Mouse (Mus musculus) C2C12 (cell line): Measurements from ENCODE around the gene Elf4. TPM values are rescaled to one million over a fixed set of nuclear protein-coding genes. Genes with fewer than 3 reads are reported as not detected.

Experiments
- H3K27me3 ChIP-seq: one replicate; pipeline ENCODE4 v1.6.1; 2011; ENCODE audit not compliant: control insufficient read depth, insufficient read depth, insufficient read length
- H3K36me3 ChIP-seq: one replicate; pipeline ENCODE4 v1.6.1; 2011; ENCODE audit not compliant: control insufficient read depth, insufficient read depth
- H3K4me3 ChIP-seq: one replicate; pipeline ENCODE4 v1.5.1; 2011; ENCODE audit warnings: mild to moderate bottlenecking, control low read depth; ENCODE audit not compliant: poor library complexity, insufficient read depth, severe bottlenecking
- H3K79me2 ChIP-seq: one replicate; pipeline ENCODE4 v1.6.1; 2011; ENCODE audit not compliant: control insufficient read depth, insufficient read depth
- H3K79me3 ChIP-seq: one replicate; pipeline ENCODE4 v1.6.1; 2011; ENCODE audit warnings: low read depth, control low read depth
- H3ac ChIP-seq: one replicate; pipeline ENCODE3; 2011; ENCODE audit warnings: low read depth; ENCODE audit not compliant: control insufficient read depth, insufficient read length
- CEBPB ChIP-seq: IDR thresholded peaks from one replicate; pipeline ENCODE4 v1.6.1; 2011; ENCODE audit warnings: low read depth, mild to moderate bottlenecking, control low read depth, moderate library complexity
- CTCF ChIP-seq: IDR thresholded peaks from one replicate; pipeline ENCODE4 v1.5.1; 2011; ENCODE audit not compliant: control insufficient read depth, insufficient read depth, insufficient read length
- FOSL1 ChIP-seq: IDR thresholded peaks from one replicate; pipeline ENCODE4 v1.8.0; 2011; ENCODE audit warnings: mild to moderate bottlenecking, low read length; ENCODE audit not compliant: poor library complexity, insufficient read depth, severe bottlenecking
- MAX ChIP-seq: IDR thresholded peaks from one replicate; pipeline ENCODE4 v1.6.1; 2011; ENCODE audit warnings: mild to moderate bottlenecking, control low read depth
- MYOD1 ChIP-seq: IDR thresholded peaks from one replicate; pipeline ENCODE4 v1.6.1; 2011; ENCODE audit warnings: low read depth; ENCODE audit not compliant: control insufficient read depth, insufficient read length
- MYOG ChIP-seq: IDR thresholded peaks from one replicate; pipeline ENCODE4 v1.6.1; 2011; ENCODE audit not compliant: control insufficient read depth, insufficient read length; ENCODE audit errors: extremely low read depth
- USF1 ChIP-seq: IDR thresholded peaks from one replicate; pipeline ENCODE4 v1.6.1; 2011; ENCODE audit warnings: low read depth, mild to moderate bottlenecking, control low read depth, moderate library complexity
- polyA plus RNA-seq: library from polyadenylated mRNA; unstranded; fragments of >200 nt; fragmentation: generic; extraction: Trizol; gene quantifications from one replicate; pipeline ENCODE4 v1.2.1, GENCODE M21; 2012; ENCODE audit warnings: missing spikeins

The Elf4 gene
- polyA plus RNA-seq, 1 experiment, result 6.7 TPM

GRCm38 (mm10) chrX:48433527-48433899 is 29.4 kb downstream of the Elf4 start:
- H3K36me3 ChIP-seq, result no peaks in the 10 kb centered on the region
- no peak overlapping the region for H3ac ChIP-seq
- no peaks in the 10 kb centered on the region for H3K27me3 ChIP-seq
- no peak for TF ChIP-seq MAX
- TF ChIP-seq MYOD1, result no peak
- no peak for TF ChIP-seq CEBPB
- TF ChIP-seq FOSL1, result no peak
- no peak for TF ChIP-seq MYOG
- H3K4me3 ChIP-seq, result no peak overlapping the region
- peaks cover 91% of the 10 kb centered on the region for H3K79me2 ChIP-seq
- H3K79me3 ChIP-seq, result peaks cover 39% of the 10 kb centered on the region

- Histone ChIP-seq H3K36me3 (no peaks in the 10 kb centered on the region), H3K4me3 (no peak overlapping the region), H3K27me3 (no peaks in the 10 kb centered on the region), H3ac (no peak overlapping the region), H3K79me3 (peaks cover 37% of the 10 kb centered on the region), H3K79me2 (peaks cover 91% of the 10 kb centered on the region)
- no peak for TF ChIP-seq MAX
- TF ChIP-seq MYOG, result no peak
- no peak for TF ChIP-seq CEBPB
- no peak for TF ChIP-seq FOSL1
- TF ChIP-seq USF1, result no peak
- no peak for TF ChIP-seq CTCF
- no peak for TF ChIP-seq MYOD1
These were observed 30.1 kb downstream of the Elf4 start for GRCm38 (mm10) chrX:48432599-48433526.

GRCm38 (mm10) chrX:48429538-48429937 is 33.4 kb downstream of the Elf4 start:
- H3K79me2 ChIP-seq, result peaks cover 88% of the 10 kb centered on the region
- no peaks in the 10 kb centered on the region for H3K36me3 ChIP-seq
- H3K79me3 ChIP-seq, result peaks cover 35% of the 10 kb centered on the region
- H3ac ChIP-seq, result no peak overlapping the region
- no peaks in the 10 kb centered on the region for H3K27me3 ChIP-seq
- H3K4me3 ChIP-seq, result no peak overlapping the region
- TF ChIP-seq CTCF, result no peak
- no peak for TF ChIP-seq USF1

GRCm38 (mm10) chrX:48429100-48429499 is 33.8 kb downstream of the Elf4 start:
- H3K4me3 ChIP-seq, result no peak overlapping the region
- H3K36me3 ChIP-seq, result no peaks in the 10 kb centered on the region
- peaks cover 87% of the 10 kb centered on the region for H3K79me2 ChIP-seq
- TF ChIP-seq FOSL1 (no peak), MYOG (no peak), CTCF (no peak), USF1 (no peak), MYOD1 (no peak), CEBPB (no peak), MAX (no peak)
- no peak overlapping the region for H3ac ChIP-seq
- H3K79me3 ChIP-seq, result peaks cover 34% of the 10 kb centered on the region
- no peaks in the 10 kb centered on the region for H3K27me3 ChIP-seq

GRCm38 (mm10) chrX:48428642-48429041 is 34.3 kb downstream of the Elf4 start:
- Histone ChIP-seq H3K4me3 (no peak overlapping the region), H3K79me2 (peaks cover 86% of the 10 kb centered on the region), H3ac (no peak overlapping the region), H3K36me3 (no peaks in the 10 kb centered on the region), H3K79me3 (peaks cover 30% of the 10 kb centered on the region), H3K27me3 (no peaks in the 10 kb centered on the region)
- TF ChIP-seq MYOD1 (no peak), USF1 (no peak), CTCF (no peak), FOSL1 (no peak)

DNA sequence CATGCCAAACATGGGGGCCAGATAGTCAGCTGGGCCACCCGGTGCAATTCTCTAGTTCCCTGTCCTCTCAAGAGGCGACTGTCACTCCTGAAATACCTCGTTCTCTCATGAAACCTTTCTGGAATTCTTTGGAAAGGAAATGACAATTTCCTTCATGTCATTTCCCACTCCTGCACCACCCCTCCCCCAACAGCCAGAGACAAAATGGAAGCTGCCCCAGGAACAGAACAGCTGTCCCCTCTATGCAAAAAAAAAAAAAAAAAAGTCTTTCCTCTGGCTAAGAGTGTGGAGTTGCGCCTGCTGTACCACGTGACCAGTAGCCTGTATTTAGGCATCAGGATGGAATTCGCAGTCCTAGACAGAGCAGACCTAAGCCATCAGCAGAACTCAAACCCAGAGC is 34.7 kb downstream of the Elf4 start:
- Histone ChIP-seq H3K27me3 (no peaks in the 10 kb centered on the region), H3K4me3 (no peak overlapping the region), H3K79me3 (peaks cover 29% of the 10 kb centered on the region), H3K79me2 (peaks cover 83% of the 10 kb centered on the region), H3K36me3 (no peaks in the 10 kb centered on the region), H3ac (no peak overlapping the region)
- TF ChIP-seq FOSL1, result no peak
- TF ChIP-seq USF1, result no peak
- no peak for TF ChIP-seq MYOD1
- no peak for TF ChIP-seq CTCF
- no peak for TF ChIP-seq CEBPB
- TF ChIP-seq MYOG, result no peak
- TF ChIP-seq MAX, result no peak
